Mouse (Mus musculus): Measurements from ENCODE around the gene B430306N03Rik.

- no peak for TF ChIP-seq CTCF (IDR thresholded peaks at IDR 0.05; ENCODE audit: low read depth, low read length)
- no peak for TF ChIP-seq POLR2A (IDR thresholded peaks at IDR 0.05; ENCODE audit: borderline replicate concordance, low read depth, low read length)
Measured at GRCm38 (mm10) chr17:48286765-48287164, 29.2 kb upstream of the B430306N03Rik start.
